Comparison of ENCODE assay signal across 28 mouse cellular contexts in genomic region chr1:120801248-120801979, GRCm38 (mm10).
DNase-seq lines count a peak whose midpoint lies in the region; ATAC-seq lines count a peak whose summit lies in the region.
"Had no signal": no experiment of that assay in that cellular context is flagged by ENCODE, and none has a peak within 500 bp of the region (broad histone marks: within the 10 kb centered on the region; RNA-seq: fewer than 3 reads in every experiment).

No protein-coding gene starts in this region.

- no peak for ATAC-seq in embryonic facial prominence, embryonic 11.5 days (replicated peaks; ENCODE audit: insufficient number of reproducible peaks, low FRiP score, low TSS enrichment, low read depth)
- peak; percentile 48; the same call in 1 of the 2 replicates for ATAC-seq in hindbrain, embryonic 15.5 days (ENCODE audit: low FRiP score, low read depth)
- no peak for ATAC-seq in megakaryocyte-erythroid progenitor cell, adult 5-6 weeks (replicated peaks; ENCODE audit: low FRiP score, low TSS enrichment, poor library complexity, severe bottlenecking)
- ATAC-seq: activated CD4-positive, CD25-positive, alpha-beta regulatory T cell, adult 4 months; forebrain, embryonic 15.5 days had no signal

- H3K9me3 ChIP-seq in embryonic facial prominence, embryonic 11.5 days (replicated peaks; ENCODE audit: control insufficient read depth, low read length), result no peaks in the 10 kb centered on the region
- H3K9me3 ChIP-seq in embryonic facial prominence, embryonic 10.5 days, result no peaks in the 10 kb centered on the region
- no peaks in the 10 kb centered on the region for H3K9me3 ChIP-seq in hindbrain, embryonic 15.5 days
- no peaks in the 10 kb centered on the region for H3K9me3 ChIP-seq in hindbrain, embryonic 10.5 days
- H3K9me3 ChIP-seq: embryonic facial prominence, embryonic 12.5 days; forebrain, embryonic 15.5 days; heart, embryonic 13.5 days; hindbrain, embryonic 12.5 days; limb, embryonic 13.5 days; lung, embryonic 15.5 days; stomach, embryonic 15.5 days had no signal

- peak; percentile 11 for DNase-seq in embryonic facial prominence, embryonic 11.5 days (ENCODE audit: low spot score)
- DNase-seq in embryonic facial prominence, embryonic 10.5 days (ENCODE audit: low spot score), result no peak
- DNase-seq in hindbrain, embryonic 10.5 days (ENCODE audit: low spot score), result no peak
- peak; percentile 14 for DNase-seq in retina, embryonic 14.5 days (ENCODE audit: low spot score)
- DNase-seq in retina, postnatal 1 day, result no peak
- DNase-seq in layer of hippocampus, postnatal 36 days, result no peak
- DNase-seq: adrenal gland, adult 2 months; adrenal gland, postnatal 36 days; cerebellum, adult 2 months; cerebellum, postnatal 14 days; heart, postnatal 10 days; kidney, adult 2 months; kidney, postnatal 4 days; right cerebral cortex, postnatal 25 days had no signal

- no peak overlapping the region for H3K4me3 ChIP-seq in embryonic facial prominence, embryonic 11.5 days (ENCODE audit: low read depth, low read length)
- H3K4me3 ChIP-seq in embryonic facial prominence, embryonic 10.5 days, result no peak overlapping the region
- H3K4me3 ChIP-seq in hindbrain, embryonic 15.5 days, result no peak overlapping the region
- H3K4me3 ChIP-seq in hindbrain, embryonic 10.5 days, result no peak overlapping the region
- H3K4me3 ChIP-seq: embryonic facial prominence, embryonic 12.5 days; erythroblast, embryonic 14.5 days; forebrain, embryonic 15.5 days; heart, embryonic 13.5 days; hindbrain, embryonic 12.5 days; limb, embryonic 13.5 days; lung, embryonic 15.5 days; stomach, embryonic 15.5 days had no signal

- H3K4me2 ChIP-seq in embryonic facial prominence, embryonic 11.5 days (ENCODE audit: low read depth, low read length), result no peak overlapping the region
- H3K4me2 ChIP-seq in hindbrain, embryonic 15.5 days, result no peak overlapping the region
- H3K4me2 ChIP-seq: embryonic facial prominence, embryonic 12.5 days; forebrain, embryonic 15.5 days; heart, embryonic 13.5 days; hindbrain, embryonic 12.5 days; limb, embryonic 13.5 days; liver, embryonic 11.5 days; lung, embryonic 15.5 days; stomach, embryonic 15.5 days had no signal

- H3K27ac ChIP-seq in embryonic facial prominence, embryonic 11.5 days (replicated peaks; ENCODE audit: low read depth, low read length), result no peak overlapping the region
- H3K27ac ChIP-seq in embryonic facial prominence, embryonic 10.5 days (replicated peaks), result no peak overlapping the region
- H3K27ac ChIP-seq in hindbrain, embryonic 15.5 days (replicated peaks), result no peak overlapping the region
- no peak overlapping the region for H3K27ac ChIP-seq in hindbrain, embryonic 10.5 days
- H3K27ac ChIP-seq: embryonic facial prominence, embryonic 12.5 days; forebrain, embryonic 15.5 days; heart, embryonic 13.5 days; hindbrain, embryonic 12.5 days; kidney, postnatal 0 days; limb, embryonic 13.5 days; lung, embryonic 15.5 days; stomach, embryonic 15.5 days had no signal

- no peaks in the 10 kb centered on the region for H3K36me3 ChIP-seq in embryonic facial prominence, embryonic 11.5 days (replicated peaks; ENCODE audit: control insufficient read depth, insufficient read depth, low read depth, low read length)
- no peaks in the 10 kb centered on the region for H3K36me3 ChIP-seq in embryonic facial prominence, embryonic 10.5 days (replicated peaks)
- H3K36me3 ChIP-seq in hindbrain, embryonic 15.5 days, result no peaks in the 10 kb centered on the region
- H3K36me3 ChIP-seq in hindbrain, embryonic 10.5 days, result no peaks in the 10 kb centered on the region
- H3K36me3 ChIP-seq: embryonic facial prominence, embryonic 12.5 days; forebrain, embryonic 15.5 days; heart, embryonic 13.5 days; hindbrain, embryonic 12.5 days; limb, embryonic 13.5 days; lung, embryonic 15.5 days; stomach, embryonic 15.5 days had no signal

- no peak overlapping the region for H3K9ac ChIP-seq in embryonic facial prominence, embryonic 11.5 days (replicated peaks; ENCODE audit: low read length)
- H3K9ac ChIP-seq in hindbrain, embryonic 15.5 days, result no peak overlapping the region
- H3K9ac ChIP-seq: embryonic facial prominence, embryonic 12.5 days; forebrain, embryonic 15.5 days; heart, embryonic 13.5 days; hindbrain, embryonic 12.5 days; limb, embryonic 13.5 days; lung, embryonic 15.5 days; stomach, embryonic 15.5 days had no signal

- H3K4me1 ChIP-seq in embryonic facial prominence, embryonic 11.5 days (ENCODE audit: control insufficient read depth, insufficient read depth, low read length), result no peaks in the 10 kb centered on the region
- H3K4me1 ChIP-seq in embryonic facial prominence, embryonic 10.5 days, result peaks cover 8% of the 10 kb centered on the region; the same call in 1 of the 2 replicates
- peaks cover 7% of the 10 kb centered on the region; the same call in 1 of the 2 replicates for H3K4me1 ChIP-seq in hindbrain, embryonic 15.5 days (replicated peaks)
- H3K4me1 ChIP-seq in hindbrain, embryonic 10.5 days (replicated peaks), result peaks cover 11% of the 10 kb centered on the region; the same call in 1 of the 2 replicates
- H3K4me1 ChIP-seq: embryonic facial prominence, embryonic 12.5 days; heart, embryonic 13.5 days; hindbrain, embryonic 12.5 days; limb, embryonic 13.5 days; lung, embryonic 15.5 days; stomach, embryonic 15.5 days had no signal

- no peaks in the 10 kb centered on the region for H3K27me3 ChIP-seq in embryonic facial prominence, embryonic 11.5 days (ENCODE audit: control insufficient read depth, insufficient read depth, low read length)
- no peaks in the 10 kb centered on the region for H3K27me3 ChIP-seq in embryonic facial prominence, embryonic 10.5 days (replicated peaks; ENCODE audit: low read depth, poor library complexity, severe bottlenecking)
- H3K27me3 ChIP-seq in hindbrain, embryonic 15.5 days, result no peaks in the 10 kb centered on the region
- H3K27me3 ChIP-seq in hindbrain, embryonic 10.5 days (ENCODE audit: insufficient read depth, poor library complexity, severe bottlenecking), result no peaks in the 10 kb centered on the region
- H3K27me3 ChIP-seq: CH12.LX; embryonic facial prominence, embryonic 12.5 days; forebrain, embryonic 15.5 days; heart, embryonic 13.5 days; hindbrain, embryonic 12.5 days; lung, embryonic 15.5 days; stomach, embryonic 15.5 days had no signal

- WGBS in embryonic facial prominence, embryonic 11.5 days, result 41% methylated on average over 5 of the region's 5 CpGs
- WGBS in embryonic facial prominence, embryonic 10.5 days, result 35% methylated on average over 5 of the region's 5 CpGs
- 25% methylated on average over 5 of the region's 5 CpGs for WGBS in hindbrain, embryonic 15.5 days
- WGBS in hindbrain, embryonic 10.5 days, result 40% methylated on average over 5 of the region's 5 CpGs

Comparison
In these comparisons a context has a peak if more than half of its experiments do, and no peak if none do; other contexts are left out.
1. DNase-seq: peak in embryonic facial prominence, embryonic 11.5 days (single experiment) and retina, embryonic 14.5 days (single experiment); none in embryonic facial prominence, embryonic 10.5 days (single experiment), hindbrain, embryonic 10.5 days (single experiment), retina, postnatal 1 day (single experiment) and layer of hippocampus, postnatal 36 days (0 of 2).